Mouse (Mus musculus): ENCODE results near the gene Vmn2r31.
"Not testable (repeated sequence)": the region's sequence is repeated elsewhere in the genome, so short reads cannot be mapped to it uniquely, and the experiment has no call there.

The Vmn2r31 gene

GRCm38 (mm10) chr7:7399603-7400002 lies at the start of gene Vmn2r31:
Gene Vmn2r31 (minus strand): TSS chr7:7399703.
- not testable (repeated sequence) for DNase-seq (ENCODE audit: low spot score)

- not testable (repeated sequence) for DNase-seq (ENCODE audit: low spot score)
Measured at GRCm38 (mm10) chr7:7374431-7374830, 25.1 kb downstream of the Vmn2r31 start, which contains the start of gene Gm45783. Gene Gm45783 (minus strand): TSS chr7:7374573.

GRCm38 (mm10) chr7:7337509-7337908 lies 62.0 kb downstream of the Vmn2r31 start, which contains the start of gene Vmn2r30:
Gene Vmn2r30 (minus strand): TSS chr7:7337609.
- not testable (repeated sequence) for DNase-seq (ENCODE audit: low spot score)

Measured in urinary bladder, postnatal 14 days (tissue).